Mouse (Mus musculus) liver, embryonic 14.5 days (tissue): Measurements from ENCODE around the gene Hoxa13.

Experiments used
- CTCF ChIP-seq: IDR thresholded peaks from 2 replicates; pipeline ENCODE4 v1.5.1; 2016; ENCODE audit warnings: antibody characterized with exemption, low read depth, control low read depth
- EP300 ChIP-seq: IDR thresholded peaks from 2 replicates; pipeline ENCODE4 v1.6.1; 2016; ENCODE audit warnings: antibody characterized with exemption, low read depth

GRCm38 (mm10) chr6:52305877-52306389, 45.3 kb upstream of the Hoxa13 start:
- TF ChIP-seq CTCF (peak; percentile 66), EP300 (no peak)
